8 mouse cellular contexts compared by ENCODE assay signal in the genomic region with DNA sequence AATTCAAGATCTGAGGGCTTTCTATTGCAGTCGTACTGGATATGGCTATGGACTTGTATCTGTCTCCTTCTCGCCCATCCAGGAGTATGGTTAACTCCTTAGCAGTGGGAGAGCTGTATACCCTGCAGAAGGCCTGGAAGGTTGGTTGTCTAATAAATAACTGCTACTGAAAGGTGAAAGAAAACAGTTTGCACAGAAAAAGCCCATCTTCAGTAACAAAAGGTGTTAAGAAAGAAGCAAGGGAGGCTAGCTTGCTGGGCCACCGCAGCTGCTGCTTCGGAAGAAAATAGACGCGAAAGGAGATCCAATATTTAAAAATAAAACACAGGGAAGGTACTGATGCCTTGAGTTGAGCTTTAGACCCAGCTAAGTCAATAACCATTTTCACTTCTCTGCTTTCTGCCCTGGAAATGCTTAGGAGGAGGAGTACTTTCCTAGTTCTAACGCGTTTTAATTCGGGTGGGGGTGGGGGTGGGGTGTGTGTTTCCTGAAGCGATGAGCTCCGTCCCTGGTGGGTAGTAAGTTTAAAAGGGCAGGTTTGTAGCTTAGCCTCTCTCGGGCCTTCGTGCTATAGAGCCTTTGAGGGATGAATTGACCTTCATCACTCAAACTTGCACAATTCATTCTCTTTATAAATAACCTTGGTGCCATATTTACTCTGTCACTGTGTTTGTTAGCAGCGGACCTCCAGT. TPM values are rescaled to one million over a fixed set of nuclear protein-coding genes. Genes with fewer than 3 reads are reported as not detected.
DNase-seq lines count a peak whose midpoint lies in the region; ATAC-seq and TF ChIP-seq lines count a peak whose summit lies in the region.

No protein-coding gene starts in this region.

- TF ChIP-seq CTCF in bone marrow, adult 2 months (IDR thresholded peaks at IDR 0.05; ENCODE audit: control insufficient read depth, insufficient read depth, low read length), result no peak

- peak overlapping the region; percentile 52 for H3K9ac ChIP-seq in kidney, embryonic 15.5 days
- peak overlapping the region; percentile 70 for H3K9ac ChIP-seq in forebrain, embryonic 15.5 days (replicated peaks)
- H3K9ac ChIP-seq in liver, embryonic 12.5 days, result peak overlapping the region; percentile 85
- H3K9ac ChIP-seq in stomach, embryonic 16.5 days (ENCODE audit: low read length), result peak overlapping the region; percentile 74

- 21% methylated on average over 14 of the region's 14 CpGs for WGBS in kidney, embryonic 15.5 days
- 26% methylated on average over 14 of the region's 14 CpGs for WGBS in bone marrow, adult 2 months
- WGBS in forebrain, embryonic 15.5 days, result 18% methylated on average over 14 of the region's 14 CpGs
- 21% methylated on average over 14 of the region's 14 CpGs for WGBS in liver, embryonic 12.5 days (ENCODE audit: insufficient replicate concordance)
- WGBS in stomach, embryonic 16.5 days, result 19% methylated on average over 14 of the region's 14 CpGs

- TF ChIP-seq POLR2A in bone marrow, adult 2 months (IDR thresholded peaks at IDR 0.05; ENCODE audit: borderline replicate concordance, control insufficient read depth, low read depth, low read length), result no peak

- H3K9me3 ChIP-seq in kidney, embryonic 15.5 days (replicated peaks), result no peaks in the 10 kb centered on the region
- H3K9me3 ChIP-seq in forebrain, embryonic 15.5 days, result no peaks in the 10 kb centered on the region
- H3K9me3 ChIP-seq in liver, embryonic 12.5 days (replicated peaks), result no peaks in the 10 kb centered on the region
- H3K9me3 ChIP-seq in stomach, embryonic 16.5 days (replicated peaks; ENCODE audit: control insufficient read depth, low read length), result no peaks in the 10 kb centered on the region

- DNase-seq in kidney, postnatal 25 days, result no peak
- DNase-seq in layer of hippocampus, adult 18-20 months (ENCODE audit: low spot score in 2 of 2), result no peak
- no peak for DNase-seq in lung, adult 18-20 months

- H3K36me3 ChIP-seq in kidney, embryonic 15.5 days, result no peaks in the 10 kb centered on the region
- no peaks in the 10 kb centered on the region for H3K36me3 ChIP-seq in forebrain, embryonic 15.5 days
- H3K36me3 ChIP-seq in liver, embryonic 12.5 days, result no peaks in the 10 kb centered on the region
- H3K36me3 ChIP-seq in stomach, embryonic 16.5 days (ENCODE audit: control insufficient read depth, insufficient read depth, low read length), result no peaks in the 10 kb centered on the region

- peaks cover 5% of the 10 kb centered on the region; the same call in 1 of the 2 replicates for H3K4me1 ChIP-seq in kidney, embryonic 15.5 days
- H3K4me1 ChIP-seq in bone marrow, adult 2 months (ENCODE audit: control insufficient read depth, insufficient read depth, low read length), result no peaks in the 10 kb centered on the region
- peaks cover 10% of the 10 kb centered on the region for H3K4me1 ChIP-seq in forebrain, embryonic 15.5 days
- peaks cover 10% of the 10 kb centered on the region for H3K4me1 ChIP-seq in liver, embryonic 12.5 days
- peaks cover 2% of the 10 kb centered on the region; the same call in 1 of the 2 replicates for H3K4me1 ChIP-seq in stomach, embryonic 16.5 days (ENCODE audit: control insufficient read depth, insufficient read depth, low read length)

- peak overlapping the region; percentile 68 for H3K4me3 ChIP-seq in kidney, embryonic 15.5 days (replicated peaks)
- H3K4me3 ChIP-seq in bone marrow, adult 2 months (replicated peaks; ENCODE audit: control insufficient read depth, low read depth, low read length), result peak overlapping the region; percentile 82
- peak overlapping the region; percentile 77 for H3K4me3 ChIP-seq in forebrain, embryonic 15.5 days
- peak overlapping the region; percentile 84 for H3K4me3 ChIP-seq in liver, embryonic 12.5 days
- peak overlapping the region; percentile 65 for H3K4me3 ChIP-seq in stomach, embryonic 16.5 days (replicated peaks; ENCODE audit: low read length)

- ATAC-seq in kidney, embryonic 15.5 days (replicated peaks; ENCODE audit: low FRiP score), result peak; percentile 43
- ATAC-seq in forebrain, embryonic 15.5 days (replicated peaks), result peak; percentile 33; the same call in 1 of the 2 replicates
- peak; percentile 49 for ATAC-seq in liver, embryonic 12.5 days
- peak; percentile 25; the same call in 1 of the 2 replicates for ATAC-seq in stomach, embryonic 16.5 days (ENCODE audit: insufficient read depth, low FRiP score)

- H3K27me3 ChIP-seq in kidney, embryonic 15.5 days, result no peaks in the 10 kb centered on the region
- no peaks in the 10 kb centered on the region for H3K27me3 ChIP-seq in forebrain, embryonic 15.5 days
- H3K27me3 ChIP-seq in liver, embryonic 12.5 days (replicated peaks), result no peaks in the 10 kb centered on the region
- no peaks in the 10 kb centered on the region for H3K27me3 ChIP-seq in stomach, embryonic 16.5 days (ENCODE audit: control insufficient read depth, insufficient read depth, low read length)

- H3K4me2 ChIP-seq in kidney, embryonic 15.5 days, result peak overlapping the region; percentile 82
- peak overlapping the region; percentile 72 for H3K4me2 ChIP-seq in forebrain, embryonic 15.5 days (replicated peaks)
- H3K4me2 ChIP-seq in liver, embryonic 12.5 days, result peak overlapping the region; percentile 73
- peak overlapping the region; percentile 61 for H3K4me2 ChIP-seq in stomach, embryonic 16.5 days (ENCODE audit: low read depth, low read length)

- no peak overlapping the region for H3K27ac ChIP-seq in kidney, embryonic 15.5 days
- H3K27ac ChIP-seq in bone marrow, adult 2 months (ENCODE audit: control insufficient read depth, insufficient read depth, low read depth, low read length, poor library complexity), result no peak overlapping the region
- peak overlapping the region; percentile 33; the same call in 1 of the 2 replicates for H3K27ac ChIP-seq in forebrain, embryonic 15.5 days (replicated peaks)
- H3K27ac ChIP-seq in liver, embryonic 12.5 days, result peak overlapping the region; percentile 72
- H3K27ac ChIP-seq in stomach, embryonic 16.5 days (ENCODE audit: low read length), result no peak overlapping the region

RNA-seq across cellular contexts. Expression of gene Usp45, which starts 0.6 kb away (rescaled TPM):
- 6.8 and 9.9 TPM in 2 replicates for polyA plus RNA-seq in kidney, embryonic 15.5 days (2015; fragmentation: Nextera tagmentation; extraction: Ambion mirVana)
- 8.5 and 13.2 TPM in 2 replicates for polyA plus RNA-seq in bone marrow, adult 2 months (2011; ENCODE audit: insufficient read depth, insufficient read length, low replicate concordance, missing spikeins)
- 7.0 and 8.8 TPM in 2 replicates for polyA plus RNA-seq in forebrain, embryonic 15.5 days (2015; fragmentation: Nextera tagmentation; extraction: Ambion mirVana)
- polyA plus RNA-seq in liver, embryonic 12.5 days (2016; fragmentation: Nextera tagmentation; extraction: Ambion mirVana), result 17.3 and 21.3 TPM in 2 replicates
- 8.9 and 9.9 TPM in 2 replicates for polyA plus RNA-seq in stomach, embryonic 16.5 days (2015; fragmentation: Nextera tagmentation; extraction: Ambion mirVana)
- total RNA-seq in layer of hippocampus, adult 18-20 months (2021), result 10 to 100 TPM; 50.6 to 57.0 TPM

RNA-seq across cellular contexts. Expression of gene Tstd3, which starts 0.7 kb away (rescaled TPM):
- polyA plus RNA-seq in kidney, embryonic 15.5 days (2015; fragmentation: Nextera tagmentation; extraction: Ambion mirVana), result 9.7 and 11.5 TPM in 2 replicates
- 6.3 and 12.4 TPM in 2 replicates for polyA plus RNA-seq in bone marrow, adult 2 months (2011; ENCODE audit: insufficient read depth, insufficient read length, low replicate concordance, missing spikeins)
- 14.9 and 16.4 TPM in 2 replicates for polyA plus RNA-seq in forebrain, embryonic 15.5 days (2015; fragmentation: Nextera tagmentation; extraction: Ambion mirVana)
- polyA plus RNA-seq in liver, embryonic 12.5 days (2016; fragmentation: Nextera tagmentation; extraction: Ambion mirVana), result 19.5 and 20.6 TPM in 2 replicates
- polyA plus RNA-seq in stomach, embryonic 16.5 days (2015; fragmentation: Nextera tagmentation; extraction: Ambion mirVana), result 13.9 and 15.2 TPM in 2 replicates
- total RNA-seq in layer of hippocampus, adult 18-20 months (2021), result 10 to 100 TPM; 23.8 to 24.6 TPM

RNA-seq across cellular contexts. Expression of gene Ccnc, which starts 38.8 kb away (rescaled TPM):
- polyA plus RNA-seq in kidney, embryonic 15.5 days (2015; fragmentation: Nextera tagmentation; extraction: Ambion mirVana), result 41.1 and 47.5 TPM in 2 replicates
- polyA plus RNA-seq in bone marrow, adult 2 months (2011; ENCODE audit: insufficient read depth, insufficient read length, low replicate concordance, missing spikeins), result 11.3 and 13.6 TPM in 2 replicates
- 65.0 and 72.7 TPM in 2 replicates for polyA plus RNA-seq in forebrain, embryonic 15.5 days (2015; fragmentation: Nextera tagmentation; extraction: Ambion mirVana)
- polyA plus RNA-seq in liver, embryonic 12.5 days (2016; fragmentation: Nextera tagmentation; extraction: Ambion mirVana), result 27.1 and 29.1 TPM in 2 replicates
- 37.0 and 42.1 TPM in 2 replicates for polyA plus RNA-seq in stomach, embryonic 16.5 days (2015; fragmentation: Nextera tagmentation; extraction: Ambion mirVana)
- 10 to 100 TPM; 33.0 to 40.3 TPM for total RNA-seq in layer of hippocampus, adult 18-20 months (2021)

Comparison
In these comparisons a context has a peak if more than half of its experiments do, and no peak if none do; other contexts are left out.
1. H3K27ac ChIP-seq: peak in forebrain, embryonic 15.5 days (single experiment) and liver, embryonic 12.5 days (single experiment); none in kidney, embryonic 15.5 days (single experiment), bone marrow, adult 2 months (single experiment) and stomach, embryonic 16.5 days (single experiment).
2. Peak in every context shown above with its lines, with median percentiles within 50 percentile points of each other: ATAC-seq, H3K4me2 ChIP-seq, H3K4me3 ChIP-seq and H3K9ac ChIP-seq.